Mouse (Mus musculus) midbrain, embryonic 11.5 days (tissue): ENCODE measurements around the gene 4933407L21Rik. TPM values are rescaled to one million over a fixed set of nuclear protein-coding genes. Genes with fewer than 3 reads are reported as not detected.

ENCODE experiments used
- ATAC-seq: fragments of 200-750 bp; cut with Nextera tagmentation; 2 replicates; pipeline ENCODE4 v1.8.0; 2017; ENCODE audit warnings: moderate TSS enrichment, moderate library complexity; ENCODE audit not compliant: low FRiP score
- DNase-seq: peaks from one replicate; pipeline ENCODE4 v3.0.0; 2015; ENCODE audit warnings: low spot score; ENCODE audit errors: missing footprints
- H3K27ac ChIP-seq: fragments of 300-500 bp; sonication (generic); 2 replicates; pipeline ENCODE4 v1.5.1; 2014; ENCODE audit warnings: low read depth, low read length
- H3K27me3 ChIP-seq: fragments of 300-500 bp; sonication (generic); 2 replicates; pipeline ENCODE4 v1.6.1; 2014; ENCODE audit warnings: mild to moderate bottlenecking, low read length, moderate library complexity, mixed read lengths; ENCODE audit not compliant: control insufficient read depth, insufficient read depth
- H3K36me3 ChIP-seq: fragments of 300-500 bp; sonication (generic); 2 replicates; pipeline ENCODE4 v1.6.1; 2014; ENCODE audit warnings: mild to moderate bottlenecking, low read length, moderate library complexity, mixed read lengths; ENCODE audit not compliant: control insufficient read depth, insufficient read depth
- H3K4me1 ChIP-seq: fragments of 300-500 bp; sonication (generic); 2 replicates; pipeline ENCODE4 v1.6.1; 2014; ENCODE audit warnings: low read length; ENCODE audit not compliant: control insufficient read depth, insufficient read depth
- H3K4me2 ChIP-seq: fragments of 300-500 bp; sonication (generic); 2 replicates; pipeline ENCODE4 v1.6.1; 2014; ENCODE audit warnings: mild to moderate bottlenecking, moderate library complexity
- H3K4me3 ChIP-seq: fragments of 300-500 bp; sonication (generic); 2 replicates; pipeline ENCODE4 v1.5.1; 2014; ENCODE audit warnings: low read depth, low read length
- H3K9ac ChIP-seq: fragments of 300-500 bp; sonication (generic); 2 replicates; pipeline ENCODE4 v1.6.1; 2014; ENCODE audit warnings: low read length
- H3K9me3 ChIP-seq: fragments of 300-500 bp; sonication (generic); 2 replicates; pipeline ENCODE4 v1.6.1; 2016; ENCODE audit warnings: low read length; ENCODE audit not compliant: control insufficient read depth
- WGBS: fragments of 180-500 bp; shearing (Covaris S2); extraction: QIAGEN DNeasy Blood & Tissue Kit; methylation state at CpG from one replicate; pipeline ENCODE4 v1.1.7; 2014; 5-methylcytosine and 5-hydroxymethylcytosine counted together
- polyA plus RNA-seq: library from polyadenylated mRNA; unstranded; fragments of >200 nt; fragmentation: Nextera tagmentation; extraction: Ambion mirVana; gene quantifications from 2 replicates; pipeline ENCODE4 v1.2.1, GENCODE M21; 2014

Gene 4933407L21Rik
- polyA plus RNA-seq, 1 experiment from 2014 or later = 0.97 TPM

- no peak overlapping the region for H3K27ac ChIP-seq
- H3K4me3 ChIP-seq = no peak overlapping the region
- WGBS = 83% methylated on average over 1 of the region's 1 CpGs
- no peaks in the 10 kb centered on the region for H3K27me3 ChIP-seq
- H3K4me1 ChIP-seq = no peaks in the 10 kb centered on the region
- no peak for ATAC-seq
- H3K36me3 ChIP-seq = no peaks in the 10 kb centered on the region
- H3K9ac ChIP-seq = no peak overlapping the region
- no peak overlapping the region for H3K4me2 ChIP-seq
- no peak for DNase-seq
- no peaks in the 10 kb centered on the region for H3K9me3 ChIP-seq
Measured at GRCm38 (mm10) chr1:85969081-85969480, 40.8 kb downstream of the 4933407L21Rik start.

- Histone ChIP-seq H3K4me1 (no peaks in the 10 kb centered on the region), H3K9ac (no peak overlapping the region), H3K27me3 (no peaks in the 10 kb centered on the region), H3K27ac (no peak overlapping the region), H3K36me3 (no peaks in the 10 kb centered on the region), H3K4me3 (no peak overlapping the region), H3K9me3 (no peaks in the 10 kb centered on the region), H3K4me2 (no peak overlapping the region)
- no peak for DNase-seq
- 89% methylated on average over 1 of the region's 1 CpGs for WGBS
- ATAC-seq = no peak
Measured at GRCm38 (mm10) chr1:85969519-85969918, 41.2 kb downstream of the 4933407L21Rik start.

GRCm38 (mm10) chr1:85971070-85971469 is 42.8 kb downstream of the 4933407L21Rik start:
- H3K9me3 ChIP-seq = no peaks in the 10 kb centered on the region
- no peaks in the 10 kb centered on the region for H3K4me1 ChIP-seq
- no peak overlapping the region for H3K4me3 ChIP-seq
- H3K9ac ChIP-seq = no peak overlapping the region
- no peak overlapping the region for H3K4me2 ChIP-seq
- DNase-seq (no peak), ATAC-seq (no peak)
- no peak overlapping the region for H3K27ac ChIP-seq
- 93% methylated on average over 3 of the region's 3 CpGs for WGBS
- H3K27me3 ChIP-seq = no peaks in the 10 kb centered on the region
- H3K36me3 ChIP-seq = no peaks in the 10 kb centered on the region

- DNase-seq (no peak), ATAC-seq (no peak)
- no peaks in the 10 kb centered on the region for H3K9me3 ChIP-seq
- H3K27ac ChIP-seq = no peak overlapping the region
- 65% methylated on average over 3 of the region's 3 CpGs for WGBS
- H3K27me3 ChIP-seq = no peaks in the 10 kb centered on the region
- no peak overlapping the region for H3K4me3 ChIP-seq
- H3K36me3 ChIP-seq = no peaks in the 10 kb centered on the region
- H3K4me2 ChIP-seq = no peak overlapping the region
- H3K4me1 ChIP-seq = no peaks in the 10 kb centered on the region
- H3K9ac ChIP-seq = no peak overlapping the region
Measured at GRCm38 (mm10) chr1:85972341-85972740, 44.1 kb downstream of the 4933407L21Rik start.

GRCm38 (mm10) chr1:85973468-85973877 is 45.2 kb downstream of the 4933407L21Rik start:
- no peaks in the 10 kb centered on the region for H3K9me3 ChIP-seq
- H3K4me2 ChIP-seq = no peak overlapping the region
- no peaks in the 10 kb centered on the region for H3K27me3 ChIP-seq
- 90% methylated on average over 2 of the region's 2 CpGs for WGBS
- no peaks in the 10 kb centered on the region for H3K4me1 ChIP-seq
- no peak overlapping the region for H3K27ac ChIP-seq
- ATAC-seq = no peak
- H3K9ac ChIP-seq = no peak overlapping the region
- no peak overlapping the region for H3K4me3 ChIP-seq
- H3K36me3 ChIP-seq = no peaks in the 10 kb centered on the region
- no peak for DNase-seq

- no peak for DNase-seq
- no peak overlapping the region for H3K27ac ChIP-seq
- 79% methylated on average over 3 of the region's 3 CpGs for whole genome bisulfite sequencing
- ATAC-seq = no peak
- no peaks in the 10 kb centered on the region for H3K9me3 ChIP-seq
- no peaks in the 10 kb centered on the region for H3K27me3 ChIP-seq
- no peak overlapping the region for H3K4me2 ChIP-seq
- no peak overlapping the region for H3K9ac ChIP-seq
- no peaks in the 10 kb centered on the region for H3K4me1 ChIP-seq
- no peaks in the 10 kb centered on the region for H3K36me3 ChIP-seq
- H3K4me3 ChIP-seq = no peak overlapping the region
Measured at GRCm38 (mm10) chr1:85977709-85978108, 49.4 kb downstream of the 4933407L21Rik start.

GRCm38 (mm10) chr1:85981738-85982357 is 53.6 kb downstream of the 4933407L21Rik start:
- ATAC-seq = no peak
- no peak overlapping the region for H3K4me3 ChIP-seq
- DNase-seq = no peak
- H3K27me3 ChIP-seq = no peaks in the 10 kb centered on the region
- H3K4me1 ChIP-seq = no peaks in the 10 kb centered on the region
- no peaks in the 10 kb centered on the region for H3K36me3 ChIP-seq
- WGBS = 88% methylated on average over 7 of the region's 7 CpGs
- no peak overlapping the region for H3K4me2 ChIP-seq
- no peaks in the 10 kb centered on the region for H3K9me3 ChIP-seq
- no peak overlapping the region for H3K27ac ChIP-seq
- H3K9ac ChIP-seq = no peak overlapping the region

GRCm38 (mm10) chr1:85985784-85986183 is 57.5 kb downstream of the 4933407L21Rik start:
- Histone ChIP-seq H3K9ac (no peak overlapping the region), H3K4me3 (no peak overlapping the region), H3K27ac (no peak overlapping the region), H3K4me1 (no peaks in the 10 kb centered on the region), H3K27me3 (no peaks in the 10 kb centered on the region), H3K36me3 (no peaks in the 10 kb centered on the region), H3K9me3 (no peaks in the 10 kb centered on the region), H3K4me2 (no peak overlapping the region)
- DNase-seq (no peak), ATAC-seq (no peak)
- 93% methylated on average over 3 of the region's 3 CpGs for WGBS

- WGBS = 80% methylated on average over 4 of the region's 4 CpGs
- Histone ChIP-seq H3K36me3 (no peaks in the 10 kb centered on the region), H3K9ac (no peak overlapping the region), H3K27ac (no peak overlapping the region), H3K9me3 (no peaks in the 10 kb centered on the region), H3K27me3 (no peaks in the 10 kb centered on the region), H3K4me1 (no peaks in the 10 kb centered on the region), H3K4me3 (no peak overlapping the region), H3K4me2 (no peak overlapping the region)
- ATAC-seq (no peak), DNase-seq (no peak)
Measured at GRCm38 (mm10) chr1:85988351-85988750, 60.1 kb downstream of the 4933407L21Rik start.
